Mouse (Mus musculus) ES-Bruce4 (cell line): ENCODE results near the gene Strada. TPM values are rescaled to one million over a fixed set of nuclear protein-coding genes. Genes with fewer than 3 reads are reported as not detected.
A peak's percentile ranks its signal among the peaks of the same experiment; 100 is the strongest.
"Not testable (repeated sequence)": the region's sequence is repeated elsewhere in the genome, so short reads cannot be mapped to it uniquely, and the experiment has no call there.

Experiments
- H3K27ac ChIP-seq: 2 replicates; pipeline ENCODE4 v1.5.1; 2012; ENCODE audit warnings: low read length, inconsistent platforms; ENCODE audit not compliant: insufficient read depth
- H3K27me3 ChIP-seq: 2 replicates; pipeline ENCODE4 v1.6.1; 2012; ENCODE audit warnings: mild to moderate bottlenecking, low read length, inconsistent platforms; ENCODE audit not compliant: control insufficient read depth, poor library complexity, insufficient read depth, severe bottlenecking
- H3K36me3 ChIP-seq: 2 replicates; pipeline ENCODE4 v1.6.1; 2012; ENCODE audit warnings: inconsistent platforms, mild to moderate bottlenecking, low read length, moderate library complexity; ENCODE audit not compliant: control insufficient read depth, poor library complexity, insufficient read depth, severe bottlenecking
- H3K4me1 ChIP-seq: one replicate; pipeline ENCODE4 v1.8.1; 2011; ENCODE audit warnings: low read length; ENCODE audit not compliant: control insufficient read depth, insufficient read depth
- H3K4me3 ChIP-seq: 2 replicates; pipeline ENCODE4 v1.5.1; 2011; ENCODE audit warnings: low read depth, mild to moderate bottlenecking, low read length
- H3K9ac ChIP-seq: 2 replicates; pipeline ENCODE4 v1.6.1; 2012; ENCODE audit warnings: low read depth, mild to moderate bottlenecking, inconsistent platforms; ENCODE audit not compliant: poor library complexity, severe bottlenecking
- H3K9me3 ChIP-seq: replicated peaks from 2 replicates; pipeline ENCODE4 v1.6.1; 2012; ENCODE audit warnings: mild to moderate bottlenecking, low read length, inconsistent platforms; ENCODE audit not compliant: control insufficient read depth, poor library complexity, insufficient read depth, severe bottlenecking
- CTCF ChIP-seq: IDR thresholded peaks from one replicate; pipeline ENCODE4 v1.8.1; 2011; ENCODE audit warnings: low read depth, low read length
- EP300 ChIP-seq: IDR thresholded peaks from 2 replicates; pipeline ENCODE4 v1.6.1; 2011; ENCODE audit warnings: low read depth, low read length; ENCODE audit not compliant: insufficient read depth
- POLR2A ChIP-seq: IDR thresholded peaks from one replicate; pipeline ENCODE4 v1.8.1; 2011; ENCODE audit warnings: low read length; ENCODE audit not compliant: insufficient read depth
- polyA plus RNA-seq: library from polyadenylated mRNA; stranded (reverse); fragments of >200 nt; gene quantifications from 2 replicates; pipeline ENCODE4 v1.2.4, GENCODE M21; 2011; ENCODE audit warnings: low read depth; ENCODE audit not compliant: missing spikeins, insufficient read depth, insufficient read length

The Strada gene
- polyA plus RNA-seq, 1 experiment, result 34.2 TPM

DNA sequence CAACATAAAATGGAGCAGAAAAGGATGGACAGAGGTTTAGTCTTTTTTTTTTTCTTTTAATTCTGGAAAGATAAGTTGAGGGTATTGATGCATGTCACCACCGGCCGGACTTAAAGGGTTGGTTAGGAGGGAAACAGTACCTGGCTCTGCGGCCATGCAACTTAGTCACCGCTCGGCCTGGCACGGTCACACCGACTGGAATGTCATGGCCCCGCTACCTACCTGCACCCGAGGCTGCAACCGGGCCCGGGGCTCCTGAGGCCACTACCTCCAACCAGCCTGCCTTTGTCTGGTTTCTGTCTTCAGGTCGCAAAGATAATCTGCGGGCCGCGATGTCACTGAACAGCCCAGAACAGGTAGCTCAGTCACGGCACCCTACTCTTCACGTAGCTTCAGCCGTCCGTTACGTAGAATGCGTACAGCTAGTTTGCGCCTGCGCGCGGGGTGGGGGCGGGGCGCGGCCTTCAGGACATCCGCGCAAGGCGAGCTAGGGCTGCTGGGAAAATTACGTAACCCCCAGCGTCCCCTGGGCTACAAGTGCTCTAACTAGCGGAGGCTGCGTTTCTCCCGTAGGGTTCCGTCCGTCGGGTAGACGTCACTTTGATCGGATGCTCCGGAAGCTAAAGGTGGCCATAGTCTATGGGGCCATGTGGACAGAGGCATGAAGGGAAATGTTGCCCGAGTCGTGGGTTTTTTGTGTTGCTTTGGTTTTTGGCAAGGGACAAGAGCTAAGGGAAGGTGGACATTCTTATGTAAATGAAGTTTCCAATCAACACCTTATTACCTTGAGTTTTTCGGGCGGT lies 14.2 kb upstream of the Strada start, which contains the start of gene Ccdc47:
Ccdc47 (minus strand) TSS at position 418 of the 803 bp plus-strand sequence.
- Histone ChIP-seq H3K27ac (peak within 1 kb of the TSS; percentile 85), H3K9ac (peak within 1 kb of the TSS; percentile 95), H3K4me1 (peaks cover 3% of the 10 kb centered on the region), H3K4me3 (peak within 1 kb of the TSS; percentile 97), H3K9me3 (no peaks in the 10 kb centered on the region), H3K36me3 (peaks cover 10% of the 10 kb centered on the region), H3K27me3 (no peaks in the 10 kb centered on the region)
- TF ChIP-seq CTCF (no peak), POLR2A (peak; percentile 25), EP300 (no peak)

DNA sequence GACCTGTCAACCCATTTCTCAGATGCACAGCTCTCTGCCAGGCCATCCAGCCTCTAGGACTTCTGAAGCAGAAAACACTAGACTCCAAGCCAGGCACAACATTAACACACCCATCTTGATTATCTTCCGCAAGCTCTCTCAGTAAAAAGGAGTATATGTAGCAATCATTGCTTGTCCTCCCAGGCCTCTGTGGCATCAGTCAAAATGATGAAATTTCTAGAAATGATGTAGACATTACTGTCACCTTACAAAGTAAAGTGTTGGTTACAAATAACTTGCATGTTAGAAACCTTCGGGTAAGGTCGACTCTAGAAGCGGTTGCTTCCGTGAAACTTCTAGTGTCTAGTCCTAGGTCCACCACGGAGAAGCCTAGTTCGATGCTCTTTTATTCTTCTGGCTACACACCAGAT lies 13.5 kb upstream of the Strada start:
- Histone ChIP-seq H3K27ac (0 out of 2 replicates have a peak overlapping the region, but pooled peaks have one; percentile 8), H3K27me3 (no peaks in the 10 kb centered on the region), H3K9ac (peak overlapping the region; percentile 95), H3K4me1 (peaks cover 3% of the 10 kb centered on the region), H3K4me3 (peak overlapping the region; percentile 79), H3K36me3 (peaks cover 15% of the 10 kb centered on the region), H3K9me3 (no peaks in the 10 kb centered on the region)
- TF ChIP-seq EP300 (no peak), CTCF (no peak), POLR2A (no peak)

DNA sequence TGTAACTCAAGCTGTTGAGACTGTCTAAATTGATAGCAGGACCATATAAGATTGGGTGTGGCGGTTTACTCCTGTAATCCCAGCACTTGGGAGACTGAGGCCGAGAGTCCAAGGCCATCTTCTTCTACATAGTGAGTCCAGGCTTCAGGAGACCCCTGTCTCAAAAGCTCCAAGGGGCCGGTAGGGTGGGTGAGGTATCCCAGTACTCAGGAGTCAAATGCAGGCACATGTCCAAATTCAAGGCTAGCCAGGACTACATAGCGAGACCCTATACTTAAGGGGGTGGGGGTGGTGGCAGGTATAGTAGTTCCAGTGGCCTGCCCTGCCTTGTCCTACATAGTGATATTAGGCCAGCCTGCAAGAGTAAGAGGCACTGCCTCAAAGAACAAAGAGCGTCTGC lies 12.9 kb upstream of the Strada start:
- H3K9ac ChIP-seq, result peak overlapping the region; percentile 95
- peaks cover 3% of the 10 kb centered on the region for H3K4me1 ChIP-seq
- H3K27ac ChIP-seq, result no peak overlapping the region
- H3K27me3 ChIP-seq, result no peaks in the 10 kb centered on the region
- no peaks in the 10 kb centered on the region for H3K9me3 ChIP-seq
- peaks cover 21% of the 10 kb centered on the region for H3K36me3 ChIP-seq
- no peak overlapping the region for H3K4me3 ChIP-seq
- no peak for TF ChIP-seq EP300
- no peak for TF ChIP-seq CTCF
- no peak for TF ChIP-seq POLR2A

DNA sequence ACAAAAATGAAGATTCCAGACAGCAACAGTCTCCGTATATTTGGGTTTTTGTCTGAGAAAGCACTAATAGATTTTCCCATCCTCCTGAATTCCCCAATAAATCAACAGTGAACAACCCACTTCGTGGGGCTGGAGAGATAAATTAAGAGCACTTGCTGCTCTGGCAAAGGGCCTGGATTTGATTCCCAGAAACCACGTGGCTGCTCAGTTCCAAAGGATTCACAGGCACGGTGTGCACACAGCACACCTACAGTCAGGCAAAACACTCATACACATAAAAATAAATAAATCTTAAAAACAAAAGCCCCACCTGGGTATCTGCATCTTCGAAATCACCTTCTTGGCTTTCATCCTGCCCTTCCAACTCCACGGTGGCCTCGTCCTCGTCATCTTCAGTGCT lies 10.8 kb upstream of the Strada start:
- H3K4me3 ChIP-seq, result no peak overlapping the region
- H3K36me3 ChIP-seq, result peaks cover 29% of the 10 kb centered on the region
- H3K27me3 ChIP-seq, result no peaks in the 10 kb centered on the region
- H3K27ac ChIP-seq, result no peak overlapping the region
- no peaks in the 10 kb centered on the region for H3K9me3 ChIP-seq
- no peak overlapping the region for H3K9ac ChIP-seq
- no peak for TF ChIP-seq CTCF
- peaks cover 3% of the 10 kb centered on the region for H3K4me1 ChIP-seq

DNA sequence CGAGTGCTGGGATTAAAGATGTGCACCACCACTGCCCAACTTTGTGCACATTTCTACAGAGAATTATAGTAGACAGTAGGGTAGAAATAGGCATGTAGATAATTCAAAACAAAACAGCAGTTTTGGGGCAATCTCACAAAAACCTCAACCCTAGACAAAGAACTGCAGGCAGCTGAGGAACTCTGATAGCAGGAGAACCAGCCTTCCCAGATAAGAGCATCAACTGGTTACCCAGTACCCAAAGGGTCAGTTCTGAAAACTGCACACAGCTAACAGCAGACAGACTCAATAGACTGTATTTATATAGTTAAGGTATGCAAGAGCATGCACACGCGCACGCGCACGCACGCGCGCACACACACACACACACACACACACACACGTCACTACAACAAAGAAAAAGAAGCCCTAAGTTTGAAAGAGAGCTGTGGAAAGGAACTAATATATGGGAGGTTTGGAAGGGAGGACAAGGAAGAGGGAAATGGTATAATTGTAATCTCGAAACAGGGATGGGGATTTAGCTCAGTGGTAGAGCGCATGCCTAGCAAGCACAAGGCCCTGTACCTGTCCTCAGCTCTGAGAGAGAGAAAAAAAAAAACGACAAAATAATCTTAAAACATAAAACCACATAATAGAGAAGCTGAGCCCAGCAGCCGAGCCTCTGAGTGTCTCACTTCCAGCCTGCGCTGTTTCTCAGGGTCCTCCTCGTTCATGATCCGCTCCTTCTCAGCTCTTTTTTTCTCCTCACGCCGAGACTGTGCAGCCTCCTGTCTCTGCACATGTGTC lies 438 bp downstream of the Strada start:
- peaks cover 47% of the 10 kb centered on the region for H3K36me3 ChIP-seq
- H3K4me3 ChIP-seq, result no peak overlapping the region
- no peaks in the 10 kb centered on the region for H3K4me1 ChIP-seq
- H3K9me3 ChIP-seq, result no peaks in the 10 kb centered on the region
- H3K27ac ChIP-seq, result no peak overlapping the region
- TF ChIP-seq EP300 (no peak), POLR2A (no peak), CTCF (no peak)
- no peaks in the 10 kb centered on the region for H3K27me3 ChIP-seq
- H3K9ac ChIP-seq, result no peak overlapping the region

DNA sequence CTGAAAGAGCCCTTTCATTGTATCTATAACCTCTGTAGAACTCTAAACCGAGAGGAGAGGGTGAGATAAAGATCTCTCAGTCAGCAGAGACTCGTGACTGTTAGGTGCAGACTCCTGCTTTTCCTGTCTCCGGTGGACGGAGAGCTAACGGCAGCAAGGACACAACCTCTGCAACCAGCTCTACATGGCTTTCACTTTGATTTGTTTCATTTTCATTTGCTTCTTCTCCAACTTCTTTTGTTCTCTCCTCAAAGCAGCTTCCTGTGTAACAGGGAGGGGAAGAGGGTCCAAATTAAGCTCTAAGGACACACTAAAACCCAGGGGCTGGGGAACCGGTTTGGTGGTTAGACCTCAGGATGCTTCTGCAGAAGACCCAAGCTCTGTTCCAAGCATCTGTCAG lies 1.2 kb downstream of the Strada start:
- no peak overlapping the region for H3K9ac ChIP-seq
- no peak for TF ChIP-seq POLR2A
- H3K9me3 ChIP-seq, result no peaks in the 10 kb centered on the region
- no peak overlapping the region for H3K27ac ChIP-seq
- peaks cover 42% of the 10 kb centered on the region for H3K36me3 ChIP-seq
- no peaks in the 10 kb centered on the region for H3K4me1 ChIP-seq
- no peak overlapping the region for H3K4me3 ChIP-seq
- H3K27me3 ChIP-seq, result no peaks in the 10 kb centered on the region

DNA sequence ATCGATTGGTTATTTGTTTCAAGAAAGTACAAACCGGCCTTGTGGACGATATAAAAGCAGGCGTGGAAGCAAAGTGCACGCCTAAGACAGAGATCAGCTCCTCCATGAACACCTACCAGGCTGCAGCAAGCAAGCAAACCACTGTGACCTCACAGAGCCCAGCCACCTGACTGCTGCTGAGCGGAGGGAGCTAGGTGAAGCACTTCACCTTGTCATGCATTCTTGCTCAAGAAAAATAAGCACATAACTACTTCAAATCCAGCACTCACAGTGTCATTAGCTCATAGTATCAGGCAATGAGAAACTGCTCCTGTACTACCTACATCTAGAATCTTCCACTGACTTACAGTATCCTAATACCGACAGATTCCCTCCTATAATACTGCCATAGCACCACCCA lies 2.0 kb downstream of the Strada start:
- peaks cover 40% of the 10 kb centered on the region for H3K36me3 ChIP-seq
- not testable (repeated sequence) for H3K4me3 ChIP-seq, H3K27ac ChIP-seq

More for the DNA sequence above, 2.0 kb downstream of the Strada start:
- not testable (repeated sequence) for H3K9ac ChIP-seq, H3K27me3 ChIP-seq, H3K4me1 ChIP-seq, H3K9me3 ChIP-seq
